Mouse (Mus musculus) kidney, adult 2 months (tissue): ENCODE data around the gene Cd46.

Experiments used
- CTCF ChIP-seq: fragments of 200-500 bp; conservative IDR thresholded peaks from 2 replicates; pipeline ENCODE4 v1.5.1; 2011; ENCODE audit warnings: low read depth, mild to moderate bottlenecking, control low read depth, low read length, moderate library complexity, mixed read lengths; ENCODE audit not compliant: insufficient read depth, insufficient read length
- POLR2A ChIP-seq: fragments of 200-500 bp; IDR thresholded peaks from one replicate; pipeline ENCODE4 v1.6.1; 2011; ENCODE audit warnings: low read depth, low read length, control low read depth

- no peak for TF ChIP-seq POLR2A
- TF ChIP-seq CTCF, result no peak
Measured at GRCm38 (mm10) chr1:195091699-195092219, 290 bp downstream of the Cd46 start.
